Mouse (Mus musculus) liver, adult 2 months (tissue): Measurements from ENCODE around the gene Plscr1. TPM values are rescaled to one million over a fixed set of nuclear protein-coding genes. Genes with fewer than 3 reads are reported as not detected.

Experiments used
- DNase-seq: peaks from one replicate; pipeline ENCODE4 v3.0.0-alpha.2; 2011; ENCODE audit warnings: low read depth, low spot score; ENCODE audit errors: extremely low read depth
- H3K27ac ChIP-seq: fragments of 200-500 bp; replicated peaks from 2 replicates; pipeline ENCODE4 v1.5.1; 2012; ENCODE audit warnings: low read depth, mild to moderate bottlenecking, control low read depth, inconsistent platforms, low read length; ENCODE audit not compliant: insufficient read depth
- H3K27me3 ChIP-seq: fragments of 200-500 bp; 2 replicates; pipeline ENCODE4 v1.6.1; 2012; ENCODE audit warnings: mild to moderate bottlenecking, moderate library complexity, low read length, inconsistent platforms; ENCODE audit not compliant: control insufficient read depth, insufficient read depth
- H3K36me3 ChIP-seq: fragments of 200-500 bp; 2 replicates; pipeline ENCODE4 v1.6.1; 2012; ENCODE audit warnings: low read length, inconsistent platforms; ENCODE audit not compliant: control insufficient read depth, insufficient read depth
- H3K4me1 ChIP-seq: fragments of 200-500 bp; 2 replicates; pipeline ENCODE4 v1.6.1; 2011; ENCODE audit warnings: low read length; ENCODE audit not compliant: control insufficient read depth, insufficient read depth
- H3K4me3 ChIP-seq: fragments of 200-500 bp; 2 replicates; pipeline ENCODE4 v1.5.1; 2011; ENCODE audit warnings: low read depth, mild to moderate bottlenecking, control low read depth, low read length, moderate library complexity; ENCODE audit not compliant: insufficient read depth
- H3K79me2 ChIP-seq: fragments of 200-500 bp; 2 replicates; pipeline ENCODE4 v1.6.1; 2012; ENCODE audit warnings: inconsistent platforms, mild to moderate bottlenecking, low read length, moderate library complexity; ENCODE audit not compliant: control insufficient read depth, insufficient read depth
- H3K9ac ChIP-seq: fragments of 200-500 bp; 2 replicates; pipeline ENCODE4 v1.6.1; 2012; ENCODE audit warnings: low read depth, mild to moderate bottlenecking, control low read depth, inconsistent platforms, low read length
- CTCF ChIP-seq: fragments of 200-500 bp; IDR thresholded peaks from 2 replicates; pipeline ENCODE4 v1.5.1; 2011; ENCODE audit warnings: low read depth, low read length, control low read depth
- POLR2A ChIP-seq: fragments of 200-500 bp; IDR thresholded peaks from 2 replicates; pipeline ENCODE4 v1.6.1; 2011; ENCODE audit warnings: low read length, control low read depth; ENCODE audit not compliant: insufficient read depth; ENCODE audit errors: extremely low read depth
- WGBS: fragments of 180-500 bp; shearing (Covaris S2); methylation state at CpG from one replicate; pipeline ENCODE4 v1.1.7; 2018; 5-methylcytosine and 5-hydroxymethylcytosine counted together
- polyA plus RNA-seq: library from polyadenylated mRNA; depleted of rRNA; stranded (reverse); fragments of >200 nt; gene quantifications from 2 replicates; pipeline ENCODE4 v1.2.3, GENCODE M21; 2012
- total RNA-seq: library from RNA; depleted of rRNA; stranded (reverse); fragments of >200 nt; gene quantifications from 2 replicates; pipeline ENCODE4 v1.2.3, GENCODE M21; 2014

Plscr1 gene
- total and polyA plus RNA-seq, 2 experiments = 9.9 to 18.3 TPM

GRCm38 (mm10) chr9:92226127-92226655, 23.4 kb upstream of the Plscr1 start:
- Histone ChIP-seq H3K79me2 (no peaks in the 10 kb centered on the region), H3K4me1 (peaks cover 2% of the 10 kb centered on the region; the same call in 1 of the 2 replicates), H3K27me3 (no peaks in the 10 kb centered on the region), H3K27ac (no peak overlapping the region), H3K4me3 (no peak overlapping the region), H3K9ac (no peak overlapping the region), H3K36me3 (no peaks in the 10 kb centered on the region)
- DNase-seq = no peak
- WGBS = 79% methylated on average over 3 of the region's 3 CpGs
- TF ChIP-seq CTCF = no peak
- TF ChIP-seq POLR2A = no peak

DNA sequence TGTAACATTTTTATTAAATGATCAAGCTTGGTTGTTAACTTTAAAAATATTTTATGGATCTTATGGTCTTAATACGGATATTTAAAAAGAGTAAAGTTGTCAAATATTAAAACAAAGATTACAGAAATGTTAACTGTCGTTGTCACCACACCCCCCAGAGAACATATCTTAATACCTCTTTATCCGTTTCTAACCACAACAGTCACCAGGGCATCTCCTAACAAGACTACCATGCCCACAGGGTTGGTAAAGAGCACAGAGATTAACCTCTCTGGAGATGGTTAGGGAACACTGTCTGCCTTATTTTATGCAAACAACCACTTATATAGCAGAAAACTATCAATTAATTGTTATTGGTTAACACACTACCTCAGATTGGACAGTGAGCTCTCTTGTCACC, 22.8 kb upstream of the Plscr1 start:
- TF ChIP-seq POLR2A = no peak
- no peak for TF ChIP-seq CTCF
- Histone ChIP-seq H3K27ac (no peak overlapping the region), H3K4me3 (no peak overlapping the region), H3K36me3 (no peaks in the 10 kb centered on the region), H3K4me1 (peaks cover 5% of the 10 kb centered on the region; the same call in 1 of the 2 replicates), H3K79me2 (no peaks in the 10 kb centered on the region), H3K9ac (no peak overlapping the region), H3K27me3 (no peaks in the 10 kb centered on the region)
- WGBS = 91% methylated on average over 3 of the region's 3 CpGs
- no peak for DNase-seq

GRCm38 (mm10) chr9:92228867-92229832, 20.4 kb upstream of the Plscr1 start:
- 58% methylated on average over 16 of the region's 16 CpGs for WGBS
- H3K4me1 ChIP-seq = peaks cover 5% of the 10 kb centered on the region; the same call in 1 of the 2 replicates
- H3K9ac ChIP-seq = no peak overlapping the region
- H3K27me3 ChIP-seq = no peaks in the 10 kb centered on the region
- TF ChIP-seq POLR2A (no peak), CTCF (no peak)
- no peaks in the 10 kb centered on the region for H3K36me3 ChIP-seq
- peak overlapping the region; percentile 49; the same call in 1 of the 2 replicates for H3K27ac ChIP-seq
- no peaks in the 10 kb centered on the region for H3K79me2 ChIP-seq
- peak; percentile 89 for DNase-seq
- H3K4me3 ChIP-seq = no peak overlapping the region

DNA sequence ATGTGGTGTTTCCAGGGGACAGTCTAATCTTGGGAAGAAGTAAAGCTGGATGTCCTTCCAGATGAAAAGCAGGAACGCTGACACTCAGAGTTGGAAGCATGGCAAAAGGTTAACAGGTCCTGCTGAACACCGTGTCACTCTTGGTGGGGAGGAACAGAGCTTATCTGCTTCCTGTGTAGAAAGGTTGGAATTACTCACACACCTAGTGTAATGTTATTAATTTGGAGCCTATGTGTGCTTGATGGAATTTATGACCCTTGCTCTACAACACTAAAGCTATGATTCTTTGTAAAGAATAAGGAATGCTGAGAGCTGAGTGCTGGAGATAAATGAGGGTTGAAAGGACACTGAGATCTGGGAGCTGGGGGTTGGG, 19.7 kb upstream of the Plscr1 start:
- H3K36me3 ChIP-seq = no peaks in the 10 kb centered on the region
- no peak overlapping the region; the same call in 1 of the 2 replicates for H3K27ac ChIP-seq
- H3K4me3 ChIP-seq = no peak overlapping the region
- H3K27me3 ChIP-seq = no peaks in the 10 kb centered on the region
- TF ChIP-seq CTCF = no peak
- TF ChIP-seq POLR2A = no peak
- DNase-seq = peak; percentile 31
- H3K4me1 ChIP-seq = peaks cover 5% of the 10 kb centered on the region; the same call in 1 of the 2 replicates
- no peak overlapping the region for H3K9ac ChIP-seq
- 15% methylated on average over 2 of the region's 2 CpGs for WGBS
- no peaks in the 10 kb centered on the region for H3K79me2 ChIP-seq

DNA sequence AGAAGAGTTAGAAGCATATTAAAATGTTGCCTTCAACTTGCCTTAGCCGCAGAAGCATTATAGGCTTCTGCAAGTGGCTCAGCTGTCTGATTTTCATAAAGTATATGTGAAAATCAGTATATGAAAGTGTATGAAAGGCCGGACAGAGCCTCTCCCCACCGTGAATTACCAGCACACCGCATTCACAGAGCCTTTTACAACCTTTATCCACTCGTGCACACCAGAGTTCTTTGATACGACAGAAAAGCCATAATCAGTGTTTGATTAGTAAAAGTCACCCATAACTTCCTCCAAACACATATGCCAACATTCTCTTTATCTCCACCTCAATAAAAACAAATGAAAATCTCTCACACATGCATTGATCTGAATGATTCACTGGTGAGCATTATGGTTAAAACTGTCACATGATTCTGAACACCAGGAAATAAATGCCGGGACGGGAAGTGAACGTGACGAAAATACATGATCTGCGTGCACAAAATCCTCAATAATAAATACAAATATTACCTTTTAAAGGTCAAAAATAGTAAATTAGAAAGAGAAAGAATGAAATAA, 14.6 kb upstream of the Plscr1 start:
- 92% methylated on average over 11 of the region's 11 CpGs for WGBS
- H3K27me3 ChIP-seq = no peaks in the 10 kb centered on the region

More for the DNA sequence above, 14.6 kb upstream of the Plscr1 start:
- no peak for TF ChIP-seq POLR2A
- no peak for TF ChIP-seq CTCF
- no peaks in the 10 kb centered on the region for H3K36me3 ChIP-seq
- peaks cover 3% of the 10 kb centered on the region; the same call in 1 of the 2 replicates for H3K4me1 ChIP-seq
- H3K27ac ChIP-seq = no peak overlapping the region
- H3K9ac ChIP-seq = no peak overlapping the region
- H3K79me2 ChIP-seq = no peaks in the 10 kb centered on the region
- DNase-seq = no peak
- H3K4me3 ChIP-seq = no peak overlapping the region
